Mouse (Mus musculus) fat pad, adult 2 months (tissue): Measurements from ENCODE around the gene B3gat3.
A peak's percentile ranks its signal among the peaks of the same experiment; 100 is the strongest.
"Not testable (repeated sequence)": the region's sequence is repeated elsewhere in the genome, so short reads cannot be mapped to it uniquely, and the experiment has no call there.

ENCODE experiments used
- DNase-seq: peaks from one replicate; pipeline ENCODE4 v3.0.0-alpha.2; 2011; ENCODE audit warnings: low read depth, low spot score; ENCODE audit errors: extremely low read depth

Gene B3gat3

GRCm38 (mm10) chr19:8920073-8920736, at the start of gene B3gat3:
Gene B3gat3 (plus strand): TSS chr19:8920374.
- no peak for DNase-seq

GRCm38 (mm10) chr19:8870381-8870780, 49.8 kb upstream of the B3gat3 start:
- not testable (repeated sequence) for DNase-seq

- DNase-seq: no peak
Observed at GRCm38 (mm10) chr19:8870838-8871237, 49.3 kb upstream of the B3gat3 start.

- peak; percentile 86 for DNase-seq
Observed at GRCm38 (mm10) chr19:8871267-8872186, 48.6 kb upstream of the B3gat3 start, which contains the start of gene Ubxn1. Gene Ubxn1 (plus strand): TSS chr19:8871496.

- no peak for DNase-seq
Observed at GRCm38 (mm10) chr19:8872266-8872840, 47.8 kb upstream of the B3gat3 start.

- no peak for DNase-seq
Observed at GRCm38 (mm10) chr19:8875031-8875430, 45.1 kb upstream of the B3gat3 start.

- no peak for DNase-seq
Observed at GRCm38 (mm10) chr19:8880311-8881033, 39.7 kb upstream of the B3gat3 start, which contains the start of gene Uqcc3. Gene Uqcc3 (minus strand): TSS chr19:8880923.

- no peak for DNase-seq
Observed at GRCm38 (mm10) chr19:8881034-8881392, 39.2 kb upstream of the B3gat3 start.

GRCm38 (mm10) chr19:8883616-8884015, 36.6 kb upstream of the B3gat3 start, which contains the start of the genes Lbhd1 and Gm49403:
Gene Lbhd1 (plus strand): TSS chr19:8883732.
Gene Gm49403 (plus strand): TSS chr19:8883930.
- no peak for DNase-seq

- no peak for DNase-seq
Observed at GRCm38 (mm10) chr19:8886916-8887584, 33.1 kb upstream of the B3gat3 start.

- DNase-seq: no peak
Observed at GRCm38 (mm10) chr19:8887585-8888463, 32.4 kb upstream of the B3gat3 start.

GRCm38 (mm10) chr19:8888511-8889385, 31.4 kb upstream of the B3gat3 start, which contains the start of the genes 1810009A15Rik and Gm49416:
Gene 1810009A15Rik (plus strand): TSS chr19:8888853.
Gene Gm49416 (plus strand): TSS chr19:8888926.
- no peak for DNase-seq

- no peak for DNase-seq
Observed at GRCm38 (mm10) chr19:8892829-8893766, 27.1 kb upstream of the B3gat3 start, which contains the start of gene Ints5. Gene Ints5 (plus strand): TSS chr19:8893005.

- DNase-seq: no peak
Observed at GRCm38 (mm10) chr19:8895397-8895960, 24.7 kb upstream of the B3gat3 start.

GRCm38 (mm10) chr19:8896231-8896630, 23.9 kb upstream of the B3gat3 start:
- not testable (repeated sequence) for DNase-seq

GRCm38 (mm10) chr19:8897211-8897864, 22.8 kb upstream of the B3gat3 start:
- DNase-seq: not testable (repeated sequence)
